Mouse (Mus musculus): ENCODE measurements around the gene Uba1. TPM values are rescaled to one million over a fixed set of nuclear protein-coding genes. Genes with fewer than 3 reads are reported as not detected.
"Not testable (repeated sequence)": the region's sequence is repeated elsewhere in the genome, so short reads cannot be mapped to it uniquely, and the experiment has no call there.

Gene Uba1
- polyA plus RNA-seq, 1 experiment from 2014 or later = 185 TPM

DNA sequence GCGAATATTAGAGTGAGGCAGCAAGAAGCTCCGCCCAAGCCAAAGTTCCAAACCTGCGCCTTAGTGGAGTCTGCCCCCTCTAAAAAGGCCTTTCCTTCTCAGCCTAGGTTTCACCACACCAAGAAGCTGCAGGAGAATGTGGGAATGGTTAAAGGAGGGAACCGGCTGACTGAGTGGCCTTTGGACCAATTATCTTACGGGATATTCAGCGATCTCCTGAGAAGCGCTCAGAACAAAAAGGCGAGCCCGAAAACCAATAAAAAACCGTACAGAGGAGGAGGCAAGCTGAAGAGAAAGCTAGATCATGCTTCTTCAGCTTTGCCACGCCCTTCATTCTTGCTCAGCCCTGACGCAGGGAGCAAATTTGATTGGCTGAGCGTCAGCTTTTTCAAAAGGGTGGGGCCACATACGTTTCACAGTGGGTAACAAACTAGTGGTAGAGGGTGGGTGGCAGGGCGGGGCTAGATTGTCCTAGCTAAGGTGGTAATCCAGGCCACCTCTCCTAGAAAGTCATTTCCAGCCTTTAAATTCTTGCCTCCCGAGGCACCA, 29.5 kb downstream of the Uba1 start, which contains the start of gene Cdk16:
Gene Cdk16 (plus strand): TSS at position 436 of the 549 bp plus-strand sequence.
- Histone ChIP-seq H3K4me3 (replicated peaks) (peak within 1 kb of the TSS; percentile 65), H3K4me2 (replicated peaks) (peak within 1 kb of the TSS; percentile 71), H3K36me3 (no peaks in the 10 kb centered on the region), H3K4me1 (replicated peaks) (no peaks in the 10 kb centered on the region), H3K27me3 (replicated peaks) (no peaks in the 10 kb centered on the region), H3K9ac (peak within 1 kb of the TSS; percentile 77), H3K27ac (peak within 1 kb of the TSS; percentile 95), H3K9me3 (no peaks in the 10 kb centered on the region)
- 18% methylated on average over 16 of the region's 16 CpGs for WGBS
- ATAC-seq = peak; percentile 96

DNA sequence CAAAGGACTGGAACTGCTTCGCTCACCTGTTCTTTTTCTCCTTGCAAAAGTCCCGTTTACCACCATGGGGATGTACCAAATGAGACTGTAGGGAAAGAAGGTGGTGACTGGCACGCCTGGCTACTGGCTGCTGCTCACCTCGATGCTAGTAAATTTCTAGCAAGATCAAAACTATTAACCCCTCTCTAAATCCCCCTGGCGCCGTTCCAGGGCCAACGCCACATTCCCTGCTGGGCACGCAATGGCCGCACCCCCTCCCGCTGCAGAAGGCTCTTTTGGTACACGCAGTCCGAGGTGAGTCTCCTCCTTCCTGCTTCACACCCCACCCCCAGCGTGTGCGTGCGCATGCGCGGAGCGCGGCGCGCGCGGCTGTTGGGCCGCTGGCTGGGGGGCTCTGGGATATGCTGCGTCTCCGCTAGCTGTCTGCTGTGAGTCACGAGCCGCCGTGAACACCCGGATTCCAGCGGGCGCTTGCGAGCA, 30.0 kb downstream of the Uba1 start:
- Histone ChIP-seq H3K4me3 (replicated peaks) (peak overlapping the region; percentile 65), H3K36me3 (no peaks in the 10 kb centered on the region), H3K27me3 (replicated peaks) (no peaks in the 10 kb centered on the region), H3K9me3 (no peaks in the 10 kb centered on the region), H3K4me1 (replicated peaks) (no peaks in the 10 kb centered on the region), H3K9ac (peak overlapping the region; percentile 77), H3K27ac (peak overlapping the region; percentile 95), H3K4me2 (replicated peaks) (peak overlapping the region; percentile 71)
- peak; percentile 92 for ATAC-seq
- 18% methylated on average over 33 of the region's 33 CpGs for WGBS

DNA sequence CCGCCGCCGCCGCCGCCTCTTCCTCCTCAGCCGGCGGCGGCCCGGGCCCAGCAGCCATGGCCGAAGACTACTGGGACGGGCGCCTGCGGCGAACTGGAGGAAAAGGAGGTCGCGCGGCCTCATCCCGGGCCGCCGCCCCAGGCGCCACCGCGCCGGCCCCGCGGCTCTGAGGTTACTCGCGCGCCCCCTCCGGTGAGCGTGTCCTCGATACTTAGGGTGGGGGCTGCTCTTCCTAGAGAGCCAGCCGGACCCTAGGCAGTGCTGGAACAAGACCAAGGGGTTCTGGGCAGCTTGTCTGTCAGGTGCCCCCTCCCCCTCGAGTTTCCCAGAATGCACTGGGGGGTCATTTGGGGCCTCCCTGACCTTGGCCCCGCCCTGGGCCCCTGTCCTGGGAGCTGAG, 30.5 kb downstream of the Uba1 start:
- no peaks in the 10 kb centered on the region for H3K27me3 ChIP-seq (replicated peaks)
- H3K4me2 ChIP-seq (replicated peaks) = peak overlapping the region; percentile 71
- peak overlapping the region; percentile 65 for H3K4me3 ChIP-seq (replicated peaks)
- 0 out of 2 replicates have a peak, but pooled peaks cover under 1% of the 10 kb centered on the region for H3K36me3 ChIP-seq
- peak overlapping the region; percentile 77 for H3K9ac ChIP-seq
- H3K27ac ChIP-seq = peak overlapping the region; percentile 95
- H3K4me1 ChIP-seq (replicated peaks) = no peaks in the 10 kb centered on the region
- ATAC-seq = peak; percentile 50
- 15% methylated on average over 32 of the region's 35 CpGs for WGBS
- H3K9me3 ChIP-seq = no peaks in the 10 kb centered on the region

DNA sequence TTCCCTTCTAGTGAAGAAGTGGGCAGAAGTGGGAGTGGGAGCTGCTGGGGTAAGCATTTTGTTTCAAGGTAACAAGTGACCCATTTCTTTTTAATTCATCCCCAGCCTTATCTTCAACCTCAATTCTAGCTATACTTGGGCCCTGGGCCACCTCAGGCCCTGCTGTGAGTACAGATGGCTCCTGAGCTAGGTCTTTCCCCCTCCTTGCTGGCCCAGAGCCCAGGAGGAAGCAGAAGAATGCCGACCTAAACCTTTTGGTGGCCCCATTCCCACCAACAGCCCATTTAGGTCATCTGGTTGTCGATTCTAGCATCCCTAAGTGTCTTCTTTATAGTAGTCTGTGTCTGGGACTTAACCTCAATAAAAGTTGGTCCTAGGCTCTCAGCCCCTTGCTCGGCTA, 33.4 kb downstream of the Uba1 start:
- Histone ChIP-seq H3K4me2 (replicated peaks) (no peak overlapping the region), H3K4me1 (replicated peaks) (no peaks in the 10 kb centered on the region), H3K9me3 (no peaks in the 10 kb centered on the region), H3K27me3 (replicated peaks) (no peaks in the 10 kb centered on the region), H3K36me3 (peaks cover 10% of the 10 kb centered on the region), H3K9ac (no peak overlapping the region), H3K4me3 (replicated peaks) (no peak overlapping the region), H3K27ac (no peak overlapping the region)
- 67% methylated on average over 3 of the region's 3 CpGs for WGBS
- ATAC-seq = no peak

DNA sequence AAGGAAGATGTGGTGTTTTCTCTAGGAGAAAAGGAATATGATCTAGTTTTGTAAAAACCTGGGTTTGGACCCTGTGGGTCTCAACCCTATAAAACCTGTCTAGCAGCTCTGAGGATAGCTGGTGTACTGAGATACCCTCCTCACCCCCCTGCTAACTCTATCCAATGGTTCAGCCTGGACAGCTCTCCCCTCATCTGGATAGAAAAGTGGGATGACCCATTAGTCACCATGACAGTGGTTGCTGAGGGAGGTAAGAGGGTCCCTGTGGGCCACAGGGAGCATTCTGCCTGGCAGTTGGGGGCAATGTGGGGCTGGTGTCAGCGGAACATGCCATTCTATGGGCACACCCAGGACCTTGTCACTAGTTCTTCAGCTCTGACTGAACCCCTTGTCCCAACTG, 34.5 kb downstream of the Uba1 start:
- no peaks in the 10 kb centered on the region for H3K4me1 ChIP-seq (replicated peaks)
- H3K9ac ChIP-seq = no peak overlapping the region
- H3K4me3 ChIP-seq (replicated peaks) = no peak overlapping the region
- no peak for ATAC-seq
- H3K27ac ChIP-seq = no peak overlapping the region
- H3K4me2 ChIP-seq (replicated peaks) = no peak overlapping the region
- 93% methylated on average over 1 of the region's 1 CpGs for WGBS
- no peaks in the 10 kb centered on the region for H3K27me3 ChIP-seq (replicated peaks)
- H3K36me3 ChIP-seq = peaks cover 12% of the 10 kb centered on the region
- no peaks in the 10 kb centered on the region for H3K9me3 ChIP-seq

DNA sequence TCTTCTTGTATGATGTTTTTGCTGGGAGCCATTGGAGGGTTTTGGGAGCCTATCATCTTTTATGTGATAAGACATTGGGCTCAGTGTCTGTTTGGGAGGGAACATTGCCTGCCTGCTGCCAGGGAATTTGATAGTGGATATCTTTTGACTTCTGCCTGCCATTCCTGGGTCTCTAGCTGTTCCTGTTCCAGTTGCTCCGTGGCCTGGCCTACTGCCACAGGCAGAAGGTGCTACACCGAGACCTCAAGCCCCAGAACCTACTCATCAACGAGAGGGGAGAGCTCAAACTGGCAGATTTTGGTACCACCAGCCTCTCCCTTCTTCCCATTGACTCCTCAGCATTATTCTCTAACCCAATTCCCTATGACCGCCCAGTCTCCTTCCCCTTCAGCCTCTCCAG, 37.7 kb downstream of the Uba1 start:
- H3K4me2 ChIP-seq (replicated peaks) = no peak overlapping the region
- H3K27ac ChIP-seq = no peak overlapping the region
- peaks cover 12% of the 10 kb centered on the region for H3K36me3 ChIP-seq
- WGBS = 85% methylated on average over 4 of the region's 4 CpGs
- H3K9ac ChIP-seq = no peak overlapping the region
- H3K4me3 ChIP-seq (replicated peaks) = no peak overlapping the region
- no peaks in the 10 kb centered on the region for H3K4me1 ChIP-seq (replicated peaks)
- H3K27me3 ChIP-seq (replicated peaks) = no peaks in the 10 kb centered on the region
- H3K9me3 ChIP-seq = no peaks in the 10 kb centered on the region
- no peak for ATAC-seq

DNA sequence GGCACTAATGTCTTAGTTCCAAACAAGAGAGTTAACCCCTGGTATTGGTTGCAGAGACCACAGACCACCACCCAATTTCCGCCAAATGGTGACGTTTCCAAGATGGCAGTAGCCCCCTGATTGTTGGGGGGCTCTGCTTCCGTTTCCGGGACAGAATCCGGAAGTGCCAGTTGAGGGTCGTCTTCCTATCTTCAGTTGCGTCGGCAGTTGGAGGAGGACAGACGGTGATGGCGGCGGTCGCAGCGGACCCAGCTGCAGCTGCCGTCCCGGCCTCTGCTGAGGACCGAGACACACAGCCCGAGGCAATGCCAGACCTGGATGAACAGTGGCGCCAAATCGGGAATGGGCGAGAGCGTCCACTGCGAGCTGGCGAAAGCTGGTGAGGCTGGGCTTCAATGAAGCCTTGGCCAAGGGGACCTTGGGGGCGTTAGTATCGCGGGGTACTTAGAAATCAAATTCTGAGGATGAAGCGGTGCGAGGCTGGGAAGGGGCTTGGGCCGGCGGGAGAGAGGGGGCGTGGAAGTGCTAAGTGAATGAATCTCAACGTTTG, 45.7 kb downstream of the Uba1 start, which contains the start of gene Usp11:
Gene Usp11 (plus strand): TSS at position 166 of the 550 bp plus-strand sequence.
- Histone ChIP-seq H3K4me3 (replicated peaks) (peak within 1 kb of the TSS; percentile 54), H3K9me3 (no peaks in the 10 kb centered on the region), H3K4me2 (replicated peaks) (peak within 1 kb of the TSS; percentile 51), H3K4me1 (replicated peaks) (no peaks in the 10 kb centered on the region), H3K36me3 (no peaks in the 10 kb centered on the region), H3K9ac (peak within 1 kb of the TSS; percentile 52), H3K27me3 (replicated peaks) (no peaks in the 10 kb centered on the region), H3K27ac (peak within 1 kb of the TSS; percentile 91)
- whole genome bisulfite sequencing = 18% methylated on average over 32 of the region's 32 CpGs
- peak; percentile 45 for ATAC-seq

DNA sequence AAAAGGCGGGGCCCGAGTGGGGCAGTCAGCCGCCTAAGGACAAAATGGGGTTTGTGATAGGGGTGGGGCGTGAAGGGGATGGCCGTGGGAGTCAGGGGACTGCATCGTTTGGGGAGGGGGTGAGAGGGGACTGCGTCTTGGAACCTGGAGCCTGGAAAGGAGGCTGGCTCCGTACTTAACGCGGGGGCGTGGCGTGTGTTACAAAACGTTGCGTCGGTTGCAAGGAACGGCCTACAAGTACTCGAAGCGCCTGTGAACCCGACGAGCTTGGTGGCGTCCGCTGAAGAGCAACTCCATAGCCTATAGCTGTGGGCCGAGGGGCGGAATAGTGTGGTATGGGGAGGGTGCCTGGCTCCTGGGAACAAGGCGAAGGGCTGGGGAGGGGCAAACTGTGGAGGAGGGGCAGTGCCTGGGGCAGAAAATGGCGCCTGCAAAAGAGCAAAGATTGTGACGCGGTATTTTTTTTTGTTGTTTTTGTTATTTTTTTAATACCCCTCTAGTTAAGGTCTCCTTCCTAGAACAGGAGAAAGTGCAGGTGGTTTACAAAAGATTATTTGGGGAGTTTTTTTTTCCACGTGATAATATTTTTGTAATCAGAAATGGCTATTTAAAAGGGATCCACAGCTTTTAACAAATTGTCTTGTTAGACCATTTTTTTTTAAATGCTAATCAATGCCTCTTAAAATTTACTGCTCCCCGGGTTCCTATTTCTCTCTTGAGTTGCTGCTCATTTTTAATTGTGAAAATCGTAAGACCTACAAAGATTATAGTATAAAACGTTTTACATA, 46.4 kb downstream of the Uba1 start:
- peak; percentile 97 for ATAC-seq
- Histone ChIP-seq H3K4me2 (replicated peaks) (peak overlapping the region; percentile 51), H3K9me3 (no peaks in the 10 kb centered on the region), H3K27ac (peak overlapping the region; percentile 91), H3K9ac (peak overlapping the region; percentile 52), H3K4me1 (replicated peaks) (no peaks in the 10 kb centered on the region), H3K36me3 (no peaks in the 10 kb centered on the region), H3K4me3 (replicated peaks) (peak overlapping the region; percentile 54), H3K27me3 (replicated peaks) (no peaks in the 10 kb centered on the region)
- 19% methylated on average over 32 of the region's 32 CpGs for WGBS

DNA sequence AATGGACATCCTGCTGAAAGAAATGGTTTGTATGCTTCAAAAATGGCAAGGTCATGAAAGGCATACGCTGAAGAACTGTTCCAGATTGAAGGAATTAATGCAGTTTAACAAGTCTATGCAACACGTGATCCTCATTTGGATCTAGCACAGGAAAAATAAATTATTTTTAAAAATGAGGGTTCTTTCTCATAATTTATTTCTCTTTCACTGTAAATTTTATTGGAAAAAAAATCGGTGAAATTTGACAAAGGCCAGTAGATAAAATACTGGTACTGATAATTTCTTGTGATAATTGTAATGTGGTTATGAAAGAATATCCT, 46.9 kb downstream of the Uba1 start:
- Histone ChIP-seq H3K9me3 (no peaks in the 10 kb centered on the region), H3K36me3 (no peaks in the 10 kb centered on the region), H3K4me1 (replicated peaks) (no peaks in the 10 kb centered on the region), H3K4me3 (replicated peaks) (peak overlapping the region; percentile 54; the same call in 1 of the 2 replicates), H3K9ac (no peak overlapping the region), H3K27me3 (replicated peaks) (no peaks in the 10 kb centered on the region), H3K27ac (no peak overlapping the region), H3K4me2 (replicated peaks) (0 out of 2 replicates have a peak overlapping the region, but pooled peaks have one; percentile 14)
- 31% methylated on average over 3 of the region's 3 CpGs for WGBS
- no peak for ATAC-seq

DNA sequence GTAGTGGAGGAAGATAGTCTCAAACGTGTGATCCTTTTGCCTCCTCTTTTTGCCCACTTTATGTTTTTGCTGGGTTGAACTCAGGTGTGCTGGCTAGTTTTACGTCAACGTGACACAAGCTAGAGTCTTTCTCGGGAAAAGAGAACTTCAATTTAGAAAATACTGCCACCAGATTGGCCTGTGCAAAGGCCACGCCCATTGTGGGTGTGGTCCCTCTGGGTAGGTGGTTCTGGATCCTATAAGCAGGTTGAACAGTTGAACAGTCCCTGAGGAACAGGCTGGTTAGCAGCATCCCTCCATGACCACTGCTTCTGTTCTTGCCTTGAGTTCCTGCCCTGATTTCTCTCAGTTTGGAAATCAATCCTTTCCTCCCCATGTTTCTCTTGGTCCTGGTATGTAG, 70.6 kb downstream of the Uba1 start:
- 70% methylated on average over 5 of the region's 5 CpGs for WGBS
- no peak overlapping the region for H3K9ac ChIP-seq
- no peaks in the 10 kb centered on the region for H3K36me3 ChIP-seq
- no peaks in the 10 kb centered on the region for H3K4me1 ChIP-seq (replicated peaks)
- H3K27me3 ChIP-seq (replicated peaks) = no peaks in the 10 kb centered on the region
- H3K4me2 ChIP-seq (replicated peaks) = no peak overlapping the region
- no peak overlapping the region for H3K27ac ChIP-seq
- ATAC-seq = no peak
- no peaks in the 10 kb centered on the region for H3K9me3 ChIP-seq
- no peak overlapping the region for H3K4me3 ChIP-seq (replicated peaks)

DNA sequence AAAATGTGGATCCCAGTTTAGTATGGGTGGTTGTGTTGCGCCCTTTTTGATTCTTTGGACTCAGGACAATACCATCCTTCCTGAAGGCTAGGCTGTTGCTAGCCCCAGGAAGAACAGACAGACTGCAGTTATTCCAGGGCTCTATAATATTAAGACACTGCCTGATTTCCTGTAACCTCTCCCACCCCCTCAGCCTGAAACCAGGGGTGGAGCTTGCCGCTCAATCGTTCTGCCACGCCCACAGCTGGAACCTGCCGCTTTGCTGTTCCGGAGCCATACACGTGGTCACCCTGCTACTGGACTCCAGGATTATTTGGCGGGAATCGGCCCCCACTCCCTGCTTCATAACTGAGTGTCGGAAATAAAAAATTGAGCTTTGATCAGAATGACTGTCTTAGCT, 71.9 kb downstream of the Uba1 start:
- not testable (repeated sequence) for H3K36me3 ChIP-seq; H3K4me1 ChIP-seq (replicated peaks); H3K27ac ChIP-seq; H3K4me3 ChIP-seq (replicated peaks); H3K9ac ChIP-seq; H3K4me2 ChIP-seq (replicated peaks); H3K27me3 ChIP-seq (replicated peaks); H3K9me3 ChIP-seq
- 0 out of 2 replicates have a peak, but pooled peaks have one; percentile 39 for ATAC-seq
- WGBS = 46% methylated on average over 10 of the region's 10 CpGs

Measured in intestine, embryonic 15.5 days (tissue).